Mouse (Mus musculus): ENCODE measurements around the gene Marveld2. TPM values are rescaled to one million over a fixed set of nuclear protein-coding genes. Genes with fewer than 3 reads are reported as not detected.

The Marveld2 gene
- 19.5 and 24.8 TPM in 2 replicates for polyA plus RNA-seq (2015; fragmentation: Nextera tagmentation; extraction: Ambion mirVana)

DNA sequence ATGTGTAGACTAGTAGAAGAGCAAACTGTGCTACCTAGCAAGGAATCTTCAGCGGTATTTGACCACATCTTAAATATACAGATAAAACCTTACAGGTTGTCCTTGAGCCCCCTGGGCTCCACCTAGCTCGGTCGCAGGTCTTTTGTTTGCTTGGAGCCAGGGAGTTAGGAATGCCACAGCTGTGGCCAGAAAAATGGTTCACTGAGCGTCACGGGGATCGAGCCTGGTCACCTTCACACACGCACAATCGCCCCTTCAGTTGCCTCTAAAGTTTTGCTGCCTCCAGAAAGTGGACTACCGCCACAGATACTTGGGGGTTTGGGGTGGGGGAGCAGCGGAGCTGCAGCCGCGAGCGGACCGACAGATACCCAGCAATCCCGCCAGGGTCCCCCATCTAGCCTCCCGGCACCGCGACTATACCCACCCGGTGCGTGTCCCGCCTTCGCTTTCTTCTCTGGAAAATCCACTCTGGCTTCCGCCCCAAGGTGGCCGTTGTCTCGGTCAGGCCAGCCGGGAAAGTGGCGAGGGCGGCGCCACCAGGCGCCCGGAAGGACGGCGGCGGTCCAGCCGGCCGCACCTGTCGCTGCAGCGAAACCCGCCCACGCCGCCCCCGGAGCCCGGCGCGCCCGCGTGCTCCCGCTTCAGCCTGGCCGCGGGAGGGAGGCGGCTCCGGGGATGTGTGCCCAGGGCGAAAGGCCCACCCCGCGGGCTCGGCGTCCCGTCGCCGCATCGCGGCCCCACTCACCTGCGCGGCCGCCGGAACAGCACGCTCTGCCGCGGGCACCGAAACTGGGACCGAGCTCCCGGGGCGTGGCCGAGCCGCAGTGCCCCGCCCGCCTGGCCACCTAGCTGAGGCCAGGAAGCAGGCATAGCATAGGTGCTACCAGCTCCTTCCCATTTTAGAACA, at the start of gene Marveld2:
Gene Marveld2 (minus strand): TSS at position 791 of the 907 bp plus-strand sequence.
- ATAC-seq (ENCODE audit: insufficient read depth, low FRiP score, low read depth), result peak; percentile 88
- WGBS, result 3% methylated on average over 77 of the region's 77 CpGs

DNA sequence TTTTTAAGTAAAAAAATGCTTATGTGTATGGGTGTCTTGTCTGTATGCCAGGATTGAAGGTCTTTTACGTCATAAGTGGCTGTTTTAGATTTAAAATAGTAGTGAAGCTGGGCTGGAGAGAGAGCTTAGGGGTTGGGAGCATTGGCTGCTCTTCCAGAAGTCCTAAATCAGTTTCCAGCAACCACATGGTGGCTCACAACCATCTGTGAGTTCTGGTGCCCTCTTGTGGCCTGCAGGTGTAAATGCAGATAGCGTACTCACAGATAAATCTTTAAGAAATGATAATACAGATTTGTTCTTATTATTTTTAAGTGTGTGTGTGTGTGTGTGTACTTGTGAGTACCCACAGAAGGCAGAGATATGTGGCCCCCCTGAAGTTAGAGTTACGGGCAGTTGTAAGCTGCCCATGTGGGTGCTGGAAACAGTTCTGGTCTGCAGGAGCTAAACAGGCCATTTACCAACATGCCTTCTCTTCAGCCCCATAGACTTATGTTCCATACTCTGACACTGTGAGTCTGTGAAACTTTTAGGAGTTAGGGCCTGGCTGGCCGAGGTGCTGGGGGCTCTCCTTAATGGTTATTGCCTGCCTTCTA, 43.2 kb upstream of the Marveld2 start:
- WGBS, result 46% methylated on average over 4 of the region's 4 CpGs
- no peak overlapping the region for H3K27ac ChIP-seq
- ATAC-seq (ENCODE audit: insufficient read depth, low FRiP score, low read depth), result no peak
- no peaks in the 10 kb centered on the region for H3K4me1 ChIP-seq
- H3K4me2 ChIP-seq, result no peak overlapping the region
- no peak overlapping the region for H3K4me3 ChIP-seq (replicated peaks)
- no peak overlapping the region for H3K9ac ChIP-seq
- H3K9me3 ChIP-seq, result no peaks in the 10 kb centered on the region
- no peaks in the 10 kb centered on the region for H3K27me3 ChIP-seq (replicated peaks)
- H3K36me3 ChIP-seq, result peaks cover 8% of the 10 kb centered on the region; the same call in 1 of the 2 replicates

More for the DNA sequence above, at the start of gene Marveld2:
- Histone ChIP-seq H3K9ac (peak within 1 kb of the TSS; percentile 44; the same call in 1 of the 2 replicates), H3K4me2 (peak within 1 kb of the TSS; percentile 82), H3K36me3 (peaks cover 7% of the 10 kb centered on the region), H3K27me3 (replicated peaks) (no peaks in the 10 kb centered on the region), H3K4me1 (peaks cover 5% of the 10 kb centered on the region; the same call in 1 of the 2 replicates), H3K27ac (peak within 1 kb of the TSS; percentile 85), H3K4me3 (replicated peaks) (peak within 1 kb of the TSS; percentile 59), H3K9me3 (no peaks in the 10 kb centered on the region)

DNA sequence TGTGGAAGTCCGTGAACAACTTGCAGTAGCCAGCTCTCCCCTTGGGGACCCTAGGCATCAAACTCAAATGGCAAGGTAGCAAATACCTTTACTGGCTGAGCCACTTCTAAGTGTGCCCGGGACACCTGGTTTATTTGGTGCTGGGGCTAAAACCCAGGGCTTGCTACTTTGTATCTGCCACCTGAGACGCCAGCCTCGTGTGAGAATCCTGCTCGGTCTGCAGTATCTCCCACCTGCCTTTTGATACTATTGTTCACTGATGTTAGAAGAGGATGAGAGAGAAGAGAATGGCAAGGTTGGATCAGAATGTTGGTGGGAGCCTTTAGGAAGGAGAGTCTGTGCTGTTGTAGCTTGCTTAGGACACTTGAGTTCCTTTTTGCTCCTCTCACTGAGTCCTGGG, 41.3 kb upstream of the Marveld2 start:
- ATAC-seq (ENCODE audit: insufficient read depth, low FRiP score, low read depth), result no peak
- no peaks in the 10 kb centered on the region for H3K4me1 ChIP-seq
- no peak overlapping the region for H3K4me3 ChIP-seq (replicated peaks)
- 90% methylated on average over 5 of the region's 5 CpGs for whole genome bisulfite sequencing
- no peak overlapping the region for H3K9ac ChIP-seq
- no peaks in the 10 kb centered on the region for H3K27me3 ChIP-seq (replicated peaks)
- no peak overlapping the region for H3K4me2 ChIP-seq
- peaks cover 8% of the 10 kb centered on the region; the same call in 1 of the 2 replicates for H3K36me3 ChIP-seq
- H3K9me3 ChIP-seq, result no peaks in the 10 kb centered on the region
- no peak overlapping the region for H3K27ac ChIP-seq

DNA sequence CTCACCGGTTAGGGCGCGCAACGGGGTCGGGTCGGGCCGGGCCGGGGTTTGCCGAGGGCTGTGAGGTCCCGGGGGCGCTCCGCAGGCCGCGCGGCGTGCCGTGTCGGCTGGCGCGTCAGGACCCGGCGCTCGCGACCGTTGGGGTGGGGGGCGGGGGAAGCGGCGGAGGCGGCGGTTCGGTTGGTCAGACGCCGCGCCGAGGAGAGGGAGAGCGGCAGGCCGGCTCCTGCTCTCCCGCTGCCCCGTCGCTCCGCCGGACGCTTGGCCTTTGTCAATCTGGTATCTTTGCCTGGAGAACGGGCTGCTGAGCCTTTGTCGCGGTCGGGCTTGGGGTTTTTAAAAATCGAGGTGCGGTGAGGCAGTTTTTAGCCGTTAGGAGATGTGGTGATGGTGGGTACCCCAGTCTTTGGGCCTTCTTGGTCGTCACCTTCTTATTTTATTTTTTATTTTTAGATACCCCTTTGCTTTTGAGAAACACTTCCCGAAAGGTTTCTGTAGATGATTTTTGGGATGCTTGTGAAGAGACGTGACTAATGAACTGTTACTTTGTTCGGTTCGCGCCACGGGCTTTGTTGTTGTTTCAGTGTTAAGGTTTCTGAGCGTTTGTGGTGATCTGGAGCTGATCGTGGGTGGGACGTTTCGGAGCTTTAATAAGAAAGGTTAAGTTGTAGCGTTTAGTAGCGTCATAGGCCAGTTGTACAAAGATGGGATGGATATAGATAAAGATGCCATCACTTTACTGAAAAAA, 34.8 kb upstream of the Marveld2 start, which contains the start of gene Taf9:
Gene Taf9 (plus strand): TSS at position 141 of the 748 bp plus-strand sequence.
- Histone ChIP-seq H3K27ac (peak within 1 kb of the TSS; percentile 97), H3K27me3 (replicated peaks) (no peaks in the 10 kb centered on the region), H3K9ac (peak within 1 kb of the TSS; percentile 86), H3K4me1 (peaks cover 7% of the 10 kb centered on the region; the same call in 1 of the 2 replicates), H3K36me3 (peaks cover 7% of the 10 kb centered on the region; the same call in 1 of the 2 replicates), H3K4me3 (replicated peaks) (peak within 1 kb of the TSS; percentile 89), H3K9me3 (no peaks in the 10 kb centered on the region), H3K4me2 (peak within 1 kb of the TSS; percentile 74)
- 1% methylated on average over 57 of the region's 63 CpGs for WGBS
- ATAC-seq (ENCODE audit: insufficient read depth, low FRiP score, low read depth), result peak; percentile 73

DNA sequence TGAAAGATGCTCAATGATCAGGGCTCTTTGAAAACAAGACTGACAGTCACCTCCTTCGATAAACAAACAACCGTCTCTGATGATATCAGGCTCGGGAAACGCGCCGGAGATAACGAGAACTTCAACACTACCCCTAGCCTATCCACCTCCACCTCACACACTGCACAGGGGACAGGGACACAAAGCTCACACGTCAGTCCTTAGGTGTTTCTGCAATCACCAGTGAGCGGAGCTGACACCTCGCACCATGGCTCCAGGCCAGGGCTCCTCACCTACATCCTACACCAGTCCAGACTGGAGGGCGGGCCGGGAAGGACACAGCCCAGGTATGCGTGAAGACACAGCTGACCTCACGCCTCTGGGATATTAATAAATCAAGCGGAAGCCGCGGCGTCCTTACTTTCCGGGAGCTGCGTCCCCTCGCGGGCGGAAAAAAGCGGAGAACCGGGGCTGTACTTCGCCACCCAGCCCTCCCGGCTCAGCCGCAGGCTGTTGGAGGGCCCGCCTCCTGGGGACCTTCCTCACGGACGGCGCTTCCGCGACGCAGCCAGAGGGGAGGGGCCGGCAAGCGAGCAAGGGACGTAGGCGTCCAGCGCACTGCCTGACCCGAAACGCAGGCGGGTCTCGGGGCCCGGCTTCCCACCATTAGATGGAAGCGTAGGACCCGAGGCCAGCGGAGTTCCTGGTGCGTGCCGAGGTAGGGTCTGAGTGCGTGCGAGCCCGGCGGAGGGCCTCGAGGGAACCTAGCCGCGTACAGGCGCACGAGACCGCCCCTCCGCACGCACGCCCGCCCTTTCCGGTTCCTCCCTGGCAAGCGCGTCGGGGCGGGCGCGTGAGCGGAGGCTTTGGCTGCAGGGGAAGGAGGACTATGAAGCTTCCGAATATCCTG, 34.0 kb upstream of the Marveld2 start, which contains the start of the genes Ak6 and Rad17:
Gene Ak6 (plus strand): TSS at position 430 of the 889 bp plus-strand sequence.
Gene Rad17 (minus strand): TSS at position 502 of the 889 bp plus-strand sequence.
- 0 out of 2 replicates have a peak, but pooled peaks cover 3% of the 10 kb centered on the region for H3K36me3 ChIP-seq
- under 1% methylated on average over 70 of the region's 73 CpGs for WGBS
- peak within 1 kb of the TSS; percentile 74 for H3K4me2 ChIP-seq
- H3K4me1 ChIP-seq, result peaks cover 7% of the 10 kb centered on the region; the same call in 1 of the 2 replicates
- H3K4me3 ChIP-seq (replicated peaks), result peak within 1 kb of the TSS; percentile 89
- H3K27ac ChIP-seq, result peak within 1 kb of the TSS; percentile 97
- peak within 1 kb of the TSS; percentile 86 for H3K9ac ChIP-seq
- H3K9me3 ChIP-seq, result no peaks in the 10 kb centered on the region
- no peaks in the 10 kb centered on the region for H3K27me3 ChIP-seq (replicated peaks)
- ATAC-seq (ENCODE audit: insufficient read depth, low FRiP score, low read depth), result peak; percentile 98

DNA sequence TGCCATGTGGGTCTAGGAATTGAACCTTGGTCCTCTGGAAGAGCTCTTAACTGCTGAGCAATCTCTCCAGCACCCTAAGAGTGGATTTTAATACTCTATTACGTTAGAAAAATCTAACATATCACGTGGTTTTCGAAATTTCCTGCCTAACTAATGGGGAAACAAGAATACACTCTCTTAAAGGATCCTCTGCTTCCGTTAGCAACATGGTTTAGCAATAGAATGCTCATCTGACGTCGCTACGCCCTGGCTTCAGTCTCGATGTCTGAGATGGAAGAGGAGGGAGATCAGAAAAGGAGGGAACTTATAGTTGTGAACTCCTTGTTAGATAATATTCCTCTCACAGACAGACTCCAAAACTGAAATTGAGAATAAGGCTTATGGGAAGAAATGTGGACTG, 31.5 kb upstream of the Marveld2 start:
- H3K36me3 ChIP-seq, result peaks cover 17% of the 10 kb centered on the region
- H3K27me3 ChIP-seq (replicated peaks), result no peaks in the 10 kb centered on the region
- 92% methylated on average over 8 of the region's 8 CpGs for WGBS
- no peak overlapping the region for H3K9ac ChIP-seq
- H3K27ac ChIP-seq, result no peak overlapping the region
- no peaks in the 10 kb centered on the region for H3K9me3 ChIP-seq
- ATAC-seq (ENCODE audit: insufficient read depth, low FRiP score, low read depth), result no peak
- H3K4me3 ChIP-seq (replicated peaks), result no peak overlapping the region
- H3K4me2 ChIP-seq, result no peak overlapping the region
- H3K4me1 ChIP-seq, result peaks cover 7% of the 10 kb centered on the region; the same call in 1 of the 2 replicates

DNA sequence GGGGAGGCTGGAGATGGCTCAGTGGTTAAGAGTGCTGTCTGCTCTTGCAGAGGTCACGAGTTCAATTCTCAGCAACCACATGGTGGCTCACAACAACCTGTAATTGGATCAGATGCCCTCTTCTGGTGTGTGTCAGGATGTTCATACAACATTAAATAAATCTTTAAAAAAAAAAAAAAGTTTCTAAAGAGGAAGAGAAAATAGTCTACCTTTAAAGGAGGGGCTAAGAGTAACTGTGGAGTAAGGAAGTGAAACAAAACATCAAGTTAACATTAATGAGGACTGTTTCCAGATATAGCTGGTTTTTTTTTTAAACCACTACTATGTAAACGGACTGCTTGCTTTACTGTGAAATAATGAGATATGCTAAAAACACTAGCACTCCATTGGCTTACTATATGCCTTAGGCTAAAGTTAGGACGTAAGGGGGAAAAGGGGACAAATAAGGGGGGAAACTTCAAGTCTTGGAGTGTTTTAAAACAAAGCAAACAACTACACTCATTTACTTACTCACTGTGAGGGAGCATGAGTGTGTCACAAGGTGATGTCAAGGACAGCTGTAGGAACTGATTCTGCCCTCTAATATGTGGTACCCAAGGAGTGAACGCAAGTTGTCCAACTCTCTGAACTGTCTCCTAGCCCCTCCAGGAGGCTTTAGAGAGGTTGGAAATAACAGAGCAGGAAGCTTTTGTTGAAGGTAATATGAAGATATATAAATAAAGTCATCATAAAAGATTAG, 25.9 kb upstream of the Marveld2 start:
- Histone ChIP-seq H3K27ac (no peak overlapping the region), H3K27me3 (replicated peaks) (no peaks in the 10 kb centered on the region), H3K9me3 (no peaks in the 10 kb centered on the region), H3K9ac (no peak overlapping the region), H3K4me1 (no peaks in the 10 kb centered on the region), H3K36me3 (peaks cover 28% of the 10 kb centered on the region), H3K4me3 (replicated peaks) (no peak overlapping the region), H3K4me2 (no peak overlapping the region)
- 86% methylated on average over 4 of the region's 4 CpGs for WGBS
- no peak for ATAC-seq (ENCODE audit: insufficient read depth, low FRiP score, low read depth)

DNA sequence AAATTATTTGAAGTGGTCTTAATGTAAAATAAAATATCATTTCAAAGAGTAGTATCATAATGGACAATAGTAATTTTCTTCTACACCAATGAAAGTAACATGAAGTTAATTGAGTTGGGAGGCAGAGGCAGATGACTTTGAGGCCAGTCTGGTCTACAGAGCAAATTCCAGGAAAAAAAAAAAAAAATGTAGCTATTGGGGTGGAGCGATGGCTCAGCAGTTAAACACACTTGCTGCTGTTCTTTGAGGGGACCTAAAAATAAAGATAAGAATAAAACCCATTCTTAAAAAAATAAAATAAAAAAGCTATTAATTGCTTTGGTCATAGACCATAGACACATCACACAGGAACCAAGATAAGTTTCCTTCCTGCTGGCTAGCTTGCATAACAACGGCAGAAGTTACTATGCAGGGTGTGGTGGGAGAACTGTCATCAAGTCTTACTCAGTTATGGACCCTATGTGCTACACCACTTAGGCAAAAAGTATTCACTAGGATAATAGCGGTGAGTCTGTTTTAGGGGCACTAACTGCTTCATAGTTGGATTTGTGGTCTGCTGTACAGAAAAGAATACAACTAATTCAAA, 17.4 kb upstream of the Marveld2 start:
- no peak for ATAC-seq (ENCODE audit: insufficient read depth, low FRiP score, low read depth)
- Histone ChIP-seq H3K9me3 (no peaks in the 10 kb centered on the region), H3K27me3 (replicated peaks) (no peaks in the 10 kb centered on the region), H3K4me3 (replicated peaks) (no peak overlapping the region), H3K4me2 (no peak overlapping the region), H3K9ac (no peak overlapping the region), H3K4me1 (no peaks in the 10 kb centered on the region), H3K36me3 (peaks cover 26% of the 10 kb centered on the region), H3K27ac (no peak overlapping the region)
- WGBS, result 90% methylated on average over 3 of the region's 3 CpGs

DNA sequence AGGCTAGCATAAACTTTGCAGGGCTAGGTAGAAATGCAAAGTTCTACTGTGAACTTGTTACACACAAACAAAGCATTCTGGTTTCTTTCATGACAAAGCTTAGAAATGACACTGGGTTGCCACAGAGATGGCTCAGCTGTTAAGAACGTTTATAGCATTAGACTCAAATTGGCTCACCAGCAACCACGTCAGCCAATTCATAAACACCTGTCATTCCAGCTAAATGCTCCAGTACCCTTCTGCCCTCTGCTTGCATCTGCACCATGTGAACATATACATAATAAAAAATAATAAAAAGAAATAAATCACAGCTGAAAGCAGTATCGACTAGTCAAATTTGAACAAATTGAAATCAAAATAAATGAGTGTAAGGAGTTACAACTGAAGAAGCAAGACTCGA, 5.5 kb upstream of the Marveld2 start:
- Histone ChIP-seq H3K9me3 (no peaks in the 10 kb centered on the region), H3K4me1 (no peaks in the 10 kb centered on the region), H3K36me3 (peaks cover 19% of the 10 kb centered on the region), H3K27me3 (replicated peaks) (no peaks in the 10 kb centered on the region), H3K4me3 (replicated peaks) (no peak overlapping the region), H3K4me2 (no peak overlapping the region), H3K27ac (no peak overlapping the region), H3K9ac (no peak overlapping the region)
- WGBS, result 62% methylated on average over 4 of the region's 4 CpGs
- no peak for ATAC-seq (ENCODE audit: insufficient read depth, low FRiP score, low read depth)

DNA sequence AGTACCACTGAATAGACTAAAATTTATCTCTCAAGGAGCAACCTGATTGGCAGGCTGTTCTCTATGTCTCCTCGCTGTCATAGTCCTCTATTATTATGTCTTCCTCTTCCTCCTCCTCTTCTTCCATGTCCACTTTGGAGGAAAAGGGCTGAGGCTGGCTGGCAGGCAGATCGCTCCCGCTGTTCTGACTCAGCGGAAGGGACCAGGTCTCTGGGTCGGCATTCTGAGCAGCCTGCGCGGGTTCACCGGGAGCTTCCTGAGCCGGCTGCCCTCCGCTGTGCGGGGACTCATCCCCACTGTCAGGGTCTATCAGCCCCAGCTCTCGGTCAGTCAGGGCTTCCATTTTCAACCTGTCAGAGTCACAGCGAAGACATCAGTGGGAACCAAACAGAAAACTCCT, 812 bp upstream of the Marveld2 start:
- 84% methylated on average over 13 of the region's 13 CpGs for WGBS
- no peak overlapping the region for H3K27ac ChIP-seq
- no peak overlapping the region for H3K9ac ChIP-seq
- H3K36me3 ChIP-seq, result peaks cover 13% of the 10 kb centered on the region
- H3K9me3 ChIP-seq, result no peaks in the 10 kb centered on the region
- H3K4me3 ChIP-seq (replicated peaks), result no peak overlapping the region
- no peak overlapping the region for H3K4me2 ChIP-seq
- H3K27me3 ChIP-seq (replicated peaks), result no peaks in the 10 kb centered on the region
- no peak for ATAC-seq (ENCODE audit: insufficient read depth, low FRiP score, low read depth)
- H3K4me1 ChIP-seq, result peaks cover 5% of the 10 kb centered on the region; the same call in 1 of the 2 replicates

All from stomach, embryonic 15.5 days (tissue).